Mouse (Mus musculus): Measurements from ENCODE around the gene Slc35e2.
"Not testable (repeated sequence)": the region's sequence is repeated elsewhere in the genome, so short reads cannot be mapped to it uniquely, and the experiment has no call there.

Gene Slc35e2

GRCm38 (mm10) chr4:155601091-155601996 is at the start of gene Slc35e2:
Gene Slc35e2 (plus strand): TSS chr4:155601416.
- DNase-seq (ENCODE audit: low spot score) = peak; percentile 95

- no peak for DNase-seq (ENCODE audit: low spot score)
Measured at GRCm38 (mm10) chr4:155552917-155553532, 48.2 kb upstream of the Slc35e2 start.

GRCm38 (mm10) chr4:155554880-155555279 is 46.3 kb upstream of the Slc35e2 start:
- DNase-seq (ENCODE audit: low spot score) = no peak

- DNase-seq (ENCODE audit: low spot score) = no peak
Measured at GRCm38 (mm10) chr4:155555464-155555863, 45.8 kb upstream of the Slc35e2 start.

- no peak for DNase-seq (ENCODE audit: low spot score)
Measured at GRCm38 (mm10) chr4:155559454-155559853, 41.8 kb upstream of the Slc35e2 start.

GRCm38 (mm10) chr4:155560932-155561331 is 40.3 kb upstream of the Slc35e2 start:
- DNase-seq (ENCODE audit: low spot score) = peak; percentile 15

GRCm38 (mm10) chr4:155561661-155562442 is 39.4 kb upstream of the Slc35e2 start, which contains the start of gene Nadk:
Gene Nadk (plus strand): TSS chr4:155562378.
- peak; percentile 21 for DNase-seq (ENCODE audit: low spot score)

- peak; percentile 58 for DNase-seq (ENCODE audit: low spot score)
Measured at GRCm38 (mm10) chr4:155562725-155563399, 38.4 kb upstream of the Slc35e2 start.

- DNase-seq (ENCODE audit: low spot score) = peak; percentile 99
Measured at GRCm38 (mm10) chr4:155563400-155564231, 37.6 kb upstream of the Slc35e2 start.

GRCm38 (mm10) chr4:155564315-155565069 is 36.7 kb upstream of the Slc35e2 start:
- DNase-seq (ENCODE audit: low spot score) = peak; percentile 18

- DNase-seq (ENCODE audit: low spot score) = no peak
Measured at GRCm38 (mm10) chr4:155566555-155566954, 34.7 kb upstream of the Slc35e2 start.

- DNase-seq (ENCODE audit: low spot score) = peak; percentile 46
Measured at GRCm38 (mm10) chr4:155568170-155568569, 33.0 kb upstream of the Slc35e2 start.

GRCm38 (mm10) chr4:155568632-155569370 is 32.4 kb upstream of the Slc35e2 start:
- no peak for DNase-seq (ENCODE audit: low spot score)

GRCm38 (mm10) chr4:155569818-155570217 is 31.4 kb upstream of the Slc35e2 start:
- no peak for DNase-seq (ENCODE audit: low spot score)

- DNase-seq (ENCODE audit: low spot score) = not testable (repeated sequence)
Measured at GRCm38 (mm10) chr4:155570315-155570714, 30.9 kb upstream of the Slc35e2 start.

GRCm38 (mm10) chr4:155571442-155571841 is 29.8 kb upstream of the Slc35e2 start:
- no peak for DNase-seq (ENCODE audit: low spot score)

GRCm38 (mm10) chr4:155573155-155573554 is 28.1 kb upstream of the Slc35e2 start:
- DNase-seq (ENCODE audit: low spot score) = no peak

GRCm38 (mm10) chr4:155573876-155574275 is 27.3 kb upstream of the Slc35e2 start:
- no peak for DNase-seq (ENCODE audit: low spot score)

GRCm38 (mm10) chr4:155574931-155575330 is 26.3 kb upstream of the Slc35e2 start:
- no peak for DNase-seq (ENCODE audit: low spot score)
